Mouse (Mus musculus) left cerebral cortex, adult 9 months (tissue): ENCODE measurements around the gene Fpr3.
"Not testable (repeated sequence)": the region's sequence is repeated elsewhere in the genome, so short reads cannot be mapped to it uniquely, and the experiment has no call there.

Experiments
- DNase-seq, 2 experiments: peaks; one replicate each; pipeline ENCODE4 v3.0.0; 2022; ENCODE audit warnings: low spot score in 2 of 2

Fpr3 gene

DNA sequence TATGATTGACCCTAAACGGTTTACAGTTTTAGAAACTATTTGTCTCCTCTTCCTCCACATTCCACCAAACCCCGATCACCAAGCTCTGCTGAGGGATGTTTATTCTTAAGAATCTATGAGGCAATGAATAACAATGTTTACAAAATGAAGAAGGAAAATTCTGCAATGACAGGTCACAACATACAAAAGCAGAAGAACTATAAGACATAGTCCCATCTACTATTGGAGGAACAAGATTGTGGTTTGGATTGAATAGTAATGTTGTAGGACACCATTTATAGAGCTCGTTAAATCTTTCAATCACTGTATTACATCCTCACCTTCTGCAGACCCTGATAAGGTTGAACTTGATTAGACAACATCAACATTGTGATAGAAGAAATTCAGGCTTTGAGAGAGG, 5.0 kb upstream of the Fpr3 start:
- no peak for DNase-seq

- DNase-seq, result no peak
Observed at GRCm38 (mm10) chr17:17883840-17884239, 3.8 kb upstream of the Fpr3 start, which contains the start of gene Fpr1. Gene Fpr1, minus strand, starts transcription at chr17:17883940.

GRCm38 (mm10) chr17:17889732-17890425, 2.2 kb downstream of the Fpr3 start:
- DNase-seq, result no peak

- peak in 1 of 2 experiments; percentile 22 for DNase-seq
Observed at GRCm38 (mm10) chr17:17896039-17896438, 8.4 kb downstream of the Fpr3 start.

GRCm38 (mm10) chr17:17899268-17899667, 11.6 kb downstream of the Fpr3 start:
- DNase-seq, result no peak

- no peak for DNase-seq
Observed at GRCm38 (mm10) chr17:17900768-17901167, 13.1 kb downstream of the Fpr3 start.

GRCm38 (mm10) chr17:17909636-17910421, 22.2 kb downstream of the Fpr3 start:
- DNase-seq, result peak; percentile 78 to 85

GRCm38 (mm10) chr17:17912618-17913017, 25.0 kb downstream of the Fpr3 start:
- not testable (repeated sequence) for DNase-seq

DNA sequence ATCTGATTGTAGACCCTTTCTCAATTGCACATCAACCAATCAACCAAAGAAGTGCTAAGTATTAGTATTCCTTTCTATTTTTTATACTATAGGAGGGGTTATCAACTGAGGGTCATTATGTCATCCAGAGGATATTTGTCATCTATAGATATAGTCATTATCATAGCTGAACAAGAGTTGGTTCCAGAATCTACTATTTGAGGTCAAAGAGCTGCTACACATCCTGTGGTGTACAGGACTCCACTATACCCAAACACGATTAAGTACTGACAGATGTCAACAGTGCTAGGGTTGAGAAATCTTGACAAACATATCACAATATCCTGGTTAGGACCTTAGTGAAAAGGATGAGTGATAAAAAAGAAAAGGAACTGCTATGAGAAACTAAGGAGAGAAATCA, 29.7 kb downstream of the Fpr3 start:
- DNase-seq, result no peak

- no peak for DNase-seq
Observed at GRCm38 (mm10) chr17:17917782-17918181, 30.1 kb downstream of the Fpr3 start.

- no peak for DNase-seq
Observed at GRCm38 (mm10) chr17:17973443-17973842, 85.8 kb downstream of the Fpr3 start.

- DNase-seq, result not testable (repeated sequence)
Observed at GRCm38 (mm10) chr17:17981232-17981631, 93.6 kb downstream of the Fpr3 start.

GRCm38 (mm10) chr17:18004752-18005151, 117.1 kb downstream of the Fpr3 start:
- no peak for DNase-seq
